Mouse (Mus musculus) ES-E14 (cell line): ENCODE measurements around the gene Pxdc1.

Experiments
- CHD2 ChIP-seq: IDR thresholded peaks from 2 replicates; pipeline ENCODE4 v1.6.1; 2014; ENCODE audit warnings: mild to moderate bottlenecking, low read depth, low read length, inconsistent platforms
- HCFC1 ChIP-seq: IDR thresholded peaks from 2 replicates; pipeline ENCODE4 v1.6.1; 2012; ENCODE audit warnings: low read length, inconsistent platforms, borderline replicate concordance; ENCODE audit not compliant: insufficient read depth
- MAFK ChIP-seq: IDR thresholded peaks from 2 replicates; pipeline ENCODE4 v1.6.1; 2014; ENCODE audit warnings: mild to moderate bottlenecking, low read depth, low read length, inconsistent platforms; ENCODE audit not compliant: insufficient read depth
- ZC3H11A ChIP-seq: IDR thresholded peaks from 2 replicates; pipeline ENCODE4 v1.6.1; 2012; ENCODE audit warnings: low read depth, mild to moderate bottlenecking, inconsistent platforms, low read length, borderline replicate concordance
- ZNF384 ChIP-seq: IDR thresholded peaks from 2 replicates; pipeline ENCODE4 v1.6.1; 2012; ENCODE audit warnings: low read depth, low read length, inconsistent platforms

DNA sequence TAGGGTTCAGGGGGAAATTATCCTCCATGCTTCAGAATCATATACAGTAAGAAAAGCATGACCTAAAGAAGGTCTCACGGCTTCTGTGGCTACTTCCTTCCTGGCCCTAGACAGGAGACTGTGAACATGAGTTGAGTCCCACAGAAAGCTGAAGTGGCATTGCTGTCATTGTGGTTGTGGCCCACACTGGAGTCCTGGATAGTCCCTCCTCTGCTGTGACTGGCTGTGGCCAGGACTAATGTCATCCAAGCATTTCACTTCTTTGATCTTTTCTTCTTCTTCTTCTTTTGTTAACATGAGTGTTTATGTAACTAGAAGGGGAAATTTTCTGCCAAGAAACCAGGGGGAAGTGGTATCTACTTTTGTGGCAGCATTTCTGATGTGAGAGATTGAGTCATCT lies 37.8 kb upstream of the Pxdc1 start:
- no peak for TF ChIP-seq ZC3H11A
- no peak for TF ChIP-seq MAFK
- TF ChIP-seq CHD2 = no peak
- no peak for TF ChIP-seq HCFC1
- no peak for TF ChIP-seq ZNF384
